Mouse (Mus musculus) urinary bladder, postnatal 25 days (tissue): ENCODE data around the gene Ppp1ca.
A peak's percentile ranks its signal among the peaks of the same experiment; 100 is the strongest.

Experiments used
- DNase-seq: peaks from one replicate; pipeline ENCODE4 v3.0.0; 2022; ENCODE audit warnings: low spot score

Ppp1ca gene

DNA sequence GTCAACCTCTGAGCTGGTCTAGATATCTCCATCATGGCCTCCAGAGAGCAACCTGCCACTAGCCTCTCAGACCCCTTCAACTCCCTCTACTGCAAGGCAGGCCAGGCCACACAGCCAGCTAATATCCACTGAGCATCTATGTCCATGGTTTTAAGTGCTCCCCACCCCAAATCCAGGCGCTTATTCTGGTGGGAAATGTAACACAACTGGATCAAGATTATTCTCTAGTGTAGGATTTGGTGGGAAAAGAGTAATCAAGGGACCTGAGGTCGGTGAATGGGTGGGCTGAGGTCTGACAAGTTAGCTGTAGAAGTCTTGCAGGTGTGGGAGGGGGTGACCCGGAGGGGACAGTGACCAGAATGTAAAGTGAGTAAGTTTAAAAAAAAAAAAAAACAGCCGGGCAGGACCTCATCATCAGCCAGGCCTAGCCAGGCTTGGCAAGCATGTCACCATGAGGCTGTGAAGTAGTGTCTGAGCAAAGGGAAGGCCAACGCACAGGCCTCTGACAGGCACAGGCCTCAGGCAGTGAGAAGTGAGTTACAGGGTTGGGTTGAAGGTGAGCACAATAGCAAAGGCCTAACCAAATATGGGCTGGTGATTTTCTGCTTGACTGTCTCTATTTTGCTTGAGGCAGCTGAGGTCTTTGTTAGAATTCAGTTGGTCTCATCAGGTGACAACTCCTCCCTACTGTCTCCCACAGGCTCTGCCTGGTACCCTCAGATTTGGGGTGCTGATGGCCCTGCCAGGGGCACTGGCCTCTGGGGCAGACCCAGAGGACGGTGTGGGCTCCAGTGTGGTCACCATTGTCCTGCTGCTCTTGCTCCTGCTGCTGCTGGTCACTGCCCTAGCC lies 36.4 kb upstream of the Ppp1ca start:
- no peak for DNase-seq

DNA sequence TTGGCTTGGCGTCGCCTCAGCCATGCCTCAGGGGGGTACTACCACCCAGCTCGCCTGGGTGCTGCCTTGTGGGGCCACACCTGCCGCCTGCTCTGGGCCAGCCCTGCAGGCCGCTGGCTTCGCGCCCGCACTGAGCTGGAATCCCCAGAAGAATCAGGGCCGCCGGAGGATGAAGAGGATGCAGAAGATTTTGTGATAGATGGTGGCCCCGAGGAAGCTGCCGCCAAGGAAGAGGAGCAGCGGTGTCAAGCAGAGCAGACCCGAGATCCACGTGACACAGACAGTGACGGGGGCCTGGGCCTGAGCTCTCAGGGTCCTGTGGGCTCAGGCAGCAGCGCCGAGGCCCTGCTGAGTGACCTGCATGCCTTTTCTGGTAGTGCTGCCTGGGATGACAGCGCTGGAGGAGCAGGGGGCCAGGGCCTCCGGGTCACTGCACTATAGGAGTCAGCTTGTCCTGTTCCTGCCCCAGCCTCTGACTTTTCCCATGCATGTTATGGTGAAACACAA lies 35.7 kb upstream of the Ppp1ca start:
- no peak for DNase-seq

DNA sequence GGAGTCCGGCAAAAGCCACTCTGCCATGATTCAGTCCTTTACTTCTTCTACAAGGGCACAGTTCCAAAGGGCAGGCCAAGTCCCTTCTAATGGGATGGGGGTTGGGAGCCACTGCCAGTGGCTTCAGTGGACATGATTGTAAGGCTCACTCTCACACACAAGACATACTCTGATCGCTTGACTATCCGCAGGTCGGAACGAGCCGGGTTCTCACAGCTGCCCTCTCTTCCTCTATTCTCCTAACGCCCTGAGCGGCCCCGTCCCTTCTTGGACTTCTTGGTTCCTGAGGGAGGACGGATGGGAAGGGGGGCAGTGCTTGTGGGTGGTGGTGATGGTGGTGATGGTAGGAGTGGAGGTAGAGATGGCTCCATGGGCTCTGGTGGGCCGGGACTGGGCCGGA lies 35.1 kb upstream of the Ppp1ca start:
- DNase-seq = no peak

DNA sequence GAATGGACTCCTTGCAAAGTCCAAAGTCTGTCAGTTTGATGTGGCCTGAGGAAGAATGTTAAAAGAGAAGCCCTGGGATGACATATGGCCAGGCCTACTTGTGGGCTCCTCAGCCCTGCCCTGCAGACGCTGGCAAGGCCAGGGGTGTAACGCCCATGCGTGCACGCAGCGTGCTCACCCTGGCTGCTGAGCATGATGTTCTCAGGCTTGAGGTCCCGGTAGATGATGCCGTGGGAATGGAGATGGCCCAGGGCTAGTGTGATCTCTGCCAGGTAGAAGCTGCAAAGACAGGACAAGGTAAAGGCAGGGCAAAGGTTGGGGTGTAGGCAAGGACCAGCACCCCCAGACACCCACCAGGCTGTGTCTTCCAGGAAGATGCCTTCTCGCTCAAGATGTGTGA lies 32.8 kb upstream of the Ppp1ca start:
- no peak for DNase-seq

DNA sequence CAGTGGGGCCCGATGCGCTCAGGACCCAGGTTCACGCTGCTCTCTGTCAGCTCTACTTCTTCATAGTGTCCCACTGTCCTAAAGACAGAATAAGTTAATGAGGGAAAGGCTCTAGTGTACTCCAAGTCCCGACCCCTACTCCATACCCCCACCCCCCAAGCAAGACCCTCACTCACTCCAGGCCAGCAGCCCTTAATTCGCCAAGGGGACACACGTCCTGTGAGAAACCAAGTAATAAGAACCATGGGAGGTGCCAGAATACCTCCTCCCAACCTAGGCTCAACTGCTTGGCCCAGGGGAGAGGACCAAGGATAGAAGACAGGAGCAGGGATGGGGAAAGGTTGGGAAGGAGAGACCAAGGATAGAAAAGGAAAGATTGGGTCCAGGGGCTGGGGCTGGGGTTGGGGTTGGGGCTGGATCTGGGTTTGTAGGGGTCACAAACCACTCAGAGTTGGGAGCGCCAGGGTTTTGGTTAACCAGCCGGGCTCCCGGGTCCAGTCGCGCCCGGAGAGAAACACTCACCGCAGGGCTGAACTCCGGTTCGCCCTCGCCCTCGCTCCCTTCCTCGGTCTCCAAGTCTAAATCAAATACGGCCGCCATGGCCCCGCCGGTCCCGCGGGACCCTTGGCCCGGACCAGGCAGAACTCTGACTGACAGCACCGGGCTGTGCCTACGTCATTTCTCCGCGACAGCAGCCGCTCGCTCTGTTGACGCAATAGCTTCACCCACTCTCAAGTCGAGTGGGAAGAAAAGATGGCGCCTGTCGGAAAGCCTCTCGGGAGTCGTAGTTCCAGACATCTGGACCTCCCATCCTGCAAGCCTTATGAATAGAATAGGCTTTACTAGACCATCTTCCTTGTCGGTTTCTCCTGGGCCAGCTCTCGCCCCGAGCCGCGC lies 29.0 kb upstream of the Ppp1ca start, which contains the start of gene Rps6kb2:
Gene Rps6kb2, minus strand, starts transcription at position 709 of the 897 bp plus-strand sequence.
- DNase-seq = peak; percentile 95

DNA sequence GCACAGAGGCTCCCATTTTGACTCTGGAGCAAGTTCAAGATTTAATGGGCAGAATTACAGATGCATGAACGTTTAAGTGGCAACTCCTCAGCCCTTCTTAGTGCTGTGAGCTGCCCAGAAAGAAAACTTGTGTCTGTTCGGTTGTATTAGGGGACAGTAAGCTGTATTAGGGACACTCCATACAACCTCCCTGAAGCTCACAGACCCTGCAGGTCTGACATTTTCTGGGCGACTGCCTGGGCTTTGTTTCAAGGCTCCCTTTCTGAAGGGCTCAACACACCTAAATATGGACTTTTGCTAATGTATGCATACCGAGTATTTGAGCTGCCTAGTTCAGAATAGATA lies 28.4 kb upstream of the Ppp1ca start:
- DNase-seq = no peak

DNA sequence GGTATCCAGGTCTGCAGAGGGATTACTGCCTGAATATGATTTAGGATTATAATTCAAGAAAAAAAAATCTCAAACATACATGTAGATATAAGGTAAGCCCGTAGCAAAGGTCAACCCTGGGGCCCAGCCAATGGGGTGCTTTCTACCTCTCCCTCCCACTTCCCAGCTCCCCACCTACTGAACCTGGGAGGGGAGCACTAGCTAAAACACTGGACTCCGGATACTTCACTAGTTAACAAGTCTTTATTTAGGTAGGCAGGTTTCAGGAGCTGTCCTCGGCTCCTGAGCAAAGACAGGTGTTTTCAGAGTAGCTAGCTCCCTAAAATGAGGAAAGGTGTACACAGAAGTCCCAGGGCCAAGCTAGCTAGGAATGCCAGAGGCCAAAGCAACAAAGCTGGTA lies 27.8 kb upstream of the Ppp1ca start:
- DNase-seq = no peak

DNA sequence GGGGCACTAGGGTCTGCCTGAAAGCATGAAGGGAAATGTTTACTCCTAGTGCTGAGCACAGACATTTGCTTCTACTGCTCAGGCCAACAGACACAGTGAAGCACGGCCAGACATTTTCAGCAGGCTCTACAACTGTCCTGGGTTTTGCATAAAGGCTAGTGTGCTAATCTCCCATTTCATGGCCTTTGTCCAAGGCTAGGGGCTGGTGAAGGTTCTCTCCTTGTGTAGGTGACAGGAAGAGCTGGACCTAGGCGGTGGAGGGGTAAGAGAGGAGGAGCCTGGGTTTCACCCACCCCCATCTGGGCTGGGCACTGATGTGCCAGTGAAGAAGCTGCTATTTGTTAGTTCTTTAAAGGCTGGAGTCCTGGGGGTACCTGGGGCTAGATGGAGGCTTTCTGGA lies 27.1 kb upstream of the Ppp1ca start:
- DNase-seq = no peak

DNA sequence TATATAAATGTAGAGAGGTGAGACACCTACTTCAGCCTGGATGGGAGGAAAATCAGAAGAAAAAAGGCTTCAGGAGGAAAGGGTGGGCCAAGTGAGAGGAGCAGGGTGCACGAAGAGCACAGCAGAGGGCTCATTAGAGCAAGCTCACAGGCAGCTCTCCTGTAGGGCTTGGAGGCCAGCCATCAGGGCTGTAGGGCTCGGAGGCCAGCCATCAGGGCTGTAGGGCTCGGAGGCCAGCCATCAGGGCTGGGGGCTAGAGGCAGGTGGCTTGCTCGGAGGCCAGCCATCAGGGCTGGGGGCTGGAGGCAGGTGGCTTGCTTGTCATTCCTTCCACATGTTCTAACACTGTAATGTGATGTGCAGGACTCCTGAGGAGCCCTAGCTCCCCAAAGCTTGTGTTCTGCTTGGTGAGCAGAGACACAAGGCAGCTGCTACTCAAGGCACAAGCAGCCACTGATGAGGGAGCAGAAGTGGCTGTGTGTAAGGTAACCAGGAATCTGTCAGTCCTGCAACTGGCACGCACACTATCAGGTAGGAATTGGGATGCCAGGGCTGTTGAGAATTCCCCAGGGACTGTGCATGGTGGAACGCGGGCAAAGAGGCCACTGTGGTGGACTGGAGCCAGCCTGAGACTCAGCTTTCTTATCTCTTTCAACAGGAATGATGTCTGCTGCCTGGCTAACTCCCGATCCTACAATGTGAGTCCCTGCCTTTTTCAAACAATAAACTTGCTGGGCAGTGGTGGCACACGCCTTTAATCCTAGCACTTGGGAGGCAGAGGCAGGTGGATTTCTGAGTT lies 25.0 kb upstream of the Ppp1ca start:
- no peak for DNase-seq

DNA sequence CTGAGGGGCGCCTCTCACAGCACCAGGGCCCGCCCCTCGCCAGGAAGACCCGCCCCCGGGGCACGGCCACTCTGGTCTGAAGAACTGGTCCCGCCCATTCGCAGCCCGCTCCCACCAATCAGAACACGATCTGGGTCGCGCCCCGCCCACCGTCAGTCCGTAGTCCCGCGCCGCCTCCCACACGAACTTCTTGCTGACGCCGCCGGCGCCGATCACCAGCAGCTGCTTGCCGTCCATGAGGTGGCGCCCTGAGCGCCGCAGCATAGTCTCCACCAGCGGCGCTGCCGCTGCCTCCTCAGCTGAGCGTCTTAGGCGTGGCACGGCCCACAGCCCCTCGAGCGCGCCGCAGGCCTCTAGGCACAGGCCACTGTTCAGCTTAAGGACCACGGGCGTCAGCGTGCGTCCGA lies 22.5 kb upstream of the Ppp1ca start:
- peak; percentile 98 for DNase-seq

DNA sequence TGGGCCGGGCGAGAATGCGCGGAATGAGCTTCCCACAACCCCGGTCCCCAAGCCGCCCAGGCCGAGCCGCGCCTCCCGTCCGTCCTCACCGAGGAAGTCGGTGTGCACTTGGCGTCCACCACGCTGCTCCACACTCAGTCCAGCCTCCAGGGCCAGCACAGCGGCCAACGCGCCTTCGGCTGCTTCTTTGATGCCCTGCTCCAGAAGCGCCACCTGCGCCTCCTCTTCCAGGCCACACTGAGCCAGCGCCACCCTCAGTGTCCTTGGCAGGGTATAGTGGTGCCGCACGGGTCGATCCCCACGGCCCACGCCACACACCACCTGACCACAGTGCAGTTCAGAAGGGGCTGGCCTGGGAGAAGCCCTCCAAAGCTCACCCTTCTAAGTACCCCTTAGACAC lies 22.1 kb upstream of the Ppp1ca start:
- DNase-seq = no peak

DNA sequence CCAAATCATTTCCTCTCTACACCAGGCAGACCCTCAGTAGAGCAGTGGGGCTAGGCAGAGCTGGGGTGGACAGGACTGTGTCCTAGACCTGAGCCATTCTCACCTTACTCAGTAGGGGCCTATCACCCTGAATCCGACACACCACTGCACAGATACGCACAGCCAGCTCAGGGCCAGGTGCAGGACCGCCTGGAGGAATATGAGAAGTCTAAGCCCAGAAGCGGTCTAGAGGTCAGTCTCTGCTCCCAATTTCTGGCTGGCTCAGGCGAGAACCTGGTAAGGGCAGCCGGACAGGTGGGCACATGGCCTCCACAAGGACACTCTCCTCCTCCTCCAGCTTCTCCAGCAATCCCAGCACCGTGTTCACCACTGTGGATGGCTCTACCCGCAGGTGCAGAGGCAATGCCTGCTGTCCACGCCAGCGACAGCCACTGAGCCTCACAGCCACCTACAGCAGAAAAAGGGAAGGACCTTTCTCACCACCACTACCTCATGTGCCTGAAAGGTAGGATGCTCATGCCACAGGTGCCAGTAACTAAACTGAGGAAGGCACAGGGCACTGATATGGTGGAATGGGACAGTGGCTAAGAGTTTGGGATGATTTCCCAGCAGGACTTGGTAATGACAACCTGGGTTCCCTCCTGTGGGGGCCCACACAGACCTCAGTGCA lies 21.0 kb upstream of the Ppp1ca start:
- DNase-seq = no peak

DNA sequence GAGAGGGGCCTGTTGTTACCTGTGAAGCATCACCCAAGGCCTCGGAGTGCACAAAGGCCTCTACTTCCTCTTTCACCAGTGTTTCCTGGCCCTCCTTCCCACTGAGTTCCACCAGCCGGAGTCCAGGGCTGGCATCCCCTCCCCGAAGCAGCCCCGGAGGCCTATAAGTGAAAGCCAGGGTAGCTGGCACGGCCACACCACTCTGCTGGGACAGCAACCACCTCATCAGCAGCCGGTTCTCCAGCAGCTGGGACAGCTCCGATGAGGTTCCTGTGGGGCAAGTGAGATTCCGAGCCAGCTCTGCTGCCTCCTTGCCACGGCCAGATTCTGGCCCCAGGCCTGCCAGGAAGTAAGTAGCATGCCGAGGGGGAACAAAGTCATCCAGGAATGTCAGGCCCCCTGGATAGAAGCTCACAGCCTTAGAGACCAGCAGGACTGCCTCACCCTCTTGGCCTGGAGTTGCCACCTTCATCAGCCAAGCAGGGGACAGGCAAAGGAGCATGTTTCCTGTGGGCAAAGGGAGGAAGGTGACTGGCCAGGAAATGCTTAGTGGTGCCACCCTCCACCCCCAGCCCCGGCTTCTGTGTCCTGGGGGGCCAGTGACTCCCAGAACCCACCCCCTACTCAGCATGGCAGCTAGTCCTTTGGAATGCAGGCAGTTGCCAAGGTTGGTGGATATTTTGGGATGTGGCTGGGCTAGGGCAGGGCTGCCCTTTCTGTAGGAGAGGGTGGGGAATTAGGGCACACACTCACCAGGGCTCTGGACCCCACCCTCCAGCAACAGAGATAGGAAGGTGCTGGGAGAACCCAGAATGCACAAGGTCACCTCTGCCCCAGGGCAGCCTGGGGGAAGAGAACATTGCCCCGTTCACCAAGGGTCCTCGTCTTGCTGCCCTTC lies 20.2 kb upstream of the Ppp1ca start:
- DNase-seq = no peak

DNA sequence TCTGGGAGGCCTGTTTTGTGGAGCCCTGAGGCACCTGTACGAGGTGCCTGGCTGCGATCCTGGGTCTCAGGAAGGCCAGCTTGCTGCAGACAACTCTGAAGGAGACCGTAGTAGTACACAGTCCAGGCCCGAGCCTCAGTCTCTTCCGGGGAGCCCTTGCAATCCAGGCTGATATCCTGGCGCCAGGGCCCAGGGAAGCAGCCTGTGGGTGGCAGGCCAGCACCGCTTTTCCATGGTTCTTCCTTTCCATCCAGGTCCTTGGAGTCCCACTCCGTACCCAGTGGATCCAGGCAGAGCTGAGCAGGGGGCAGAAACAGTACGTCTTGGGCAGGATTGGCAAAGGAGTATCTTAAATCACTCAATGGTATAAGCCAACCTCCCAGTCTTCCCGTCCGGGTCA lies 18.9 kb upstream of the Ppp1ca start:
- DNase-seq = no peak

DNA sequence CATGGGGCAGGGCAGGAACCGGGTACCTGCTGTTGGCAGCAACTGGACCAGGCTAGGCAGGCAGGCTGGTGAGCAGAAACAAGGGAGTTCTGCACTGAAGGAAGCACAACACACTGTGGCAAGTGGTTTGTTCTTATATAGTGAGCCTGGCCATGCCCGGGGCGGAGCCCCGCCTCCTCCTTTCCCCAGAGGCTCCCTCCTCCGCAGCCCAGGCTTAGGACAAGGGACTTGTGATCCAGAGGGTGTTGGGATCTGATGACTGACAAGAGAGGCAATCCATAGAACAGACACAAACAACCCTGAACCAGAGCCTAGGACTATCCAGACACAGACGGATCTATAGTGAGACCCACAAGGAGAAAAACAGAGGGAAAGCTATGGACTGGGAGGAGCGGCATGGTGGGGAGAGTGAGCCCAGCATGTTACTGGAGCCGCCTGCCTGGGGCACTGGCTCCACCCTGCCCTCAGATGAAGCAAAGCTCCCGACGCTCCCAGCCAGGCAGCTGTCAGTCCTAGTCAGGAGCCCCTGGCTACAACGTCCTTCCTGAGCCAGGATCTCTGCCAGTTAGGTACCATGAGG lies 16.4 kb upstream of the Ppp1ca start, which contains the start of gene Carns1:
Gene Carns1, minus strand, starts transcription at position 112 of the 580 bp plus-strand sequence.
- no peak for DNase-seq

DNA sequence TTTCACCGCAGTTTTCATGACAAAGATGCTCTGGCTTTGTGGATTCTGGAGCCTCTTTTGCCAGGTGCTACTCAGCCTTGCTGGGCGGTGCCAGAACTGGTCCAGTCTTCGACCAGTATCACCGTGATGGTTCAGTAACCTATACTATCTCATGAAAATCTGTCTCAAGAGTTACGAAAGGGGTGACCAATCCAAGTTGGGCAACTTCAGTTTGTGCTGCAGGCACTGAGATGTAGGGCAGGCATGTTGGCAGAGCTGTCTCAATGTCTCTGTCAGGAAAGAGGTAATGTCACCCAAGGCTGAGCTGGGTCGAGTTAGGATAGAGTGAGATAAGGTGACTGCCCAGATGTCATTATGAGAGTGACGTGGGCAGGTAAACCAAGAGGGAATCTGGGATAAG lies 11.5 kb upstream of the Ppp1ca start:
- no peak for DNase-seq

DNA sequence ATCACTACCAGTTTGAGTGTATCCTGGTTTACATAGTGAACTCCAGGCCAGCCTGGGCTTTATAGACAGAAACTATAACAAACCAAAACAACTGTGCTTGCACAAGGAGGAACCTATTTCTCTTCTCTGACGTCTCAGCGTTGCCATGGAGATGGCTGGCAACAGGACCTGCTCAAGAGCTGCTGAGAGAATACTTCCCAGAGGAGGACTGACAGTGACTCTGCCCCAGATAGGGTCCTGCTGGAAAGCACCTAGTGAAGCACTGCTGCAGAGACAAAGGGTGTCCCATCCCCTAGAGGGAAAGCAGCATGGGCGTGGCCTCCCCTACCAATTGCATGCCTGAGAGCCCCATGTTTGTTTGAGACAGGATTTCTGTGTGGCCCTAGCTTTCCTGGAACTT lies 10.0 kb upstream of the Ppp1ca start:
- DNase-seq = no peak

DNA sequence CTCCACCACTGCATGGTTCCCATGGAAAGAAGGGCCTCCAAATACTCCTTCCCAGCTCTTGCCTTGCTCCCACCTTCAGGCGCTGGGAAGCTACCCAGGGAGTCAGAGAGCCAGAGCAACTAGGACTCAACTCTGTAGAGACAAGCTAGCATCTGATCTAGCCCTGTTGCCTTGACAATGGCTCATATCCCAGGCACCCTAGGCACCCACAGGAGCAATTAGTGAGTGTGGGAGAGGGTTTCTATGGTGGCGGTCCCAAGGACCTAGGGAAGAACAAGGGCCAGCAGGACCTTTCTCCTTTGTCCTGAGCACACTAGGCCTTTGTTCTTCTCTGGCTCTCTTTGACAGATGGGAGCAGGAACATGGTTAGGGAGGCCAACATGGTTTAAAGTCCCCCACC lies 8.2 kb upstream of the Ppp1ca start:
- DNase-seq = no peak

DNA sequence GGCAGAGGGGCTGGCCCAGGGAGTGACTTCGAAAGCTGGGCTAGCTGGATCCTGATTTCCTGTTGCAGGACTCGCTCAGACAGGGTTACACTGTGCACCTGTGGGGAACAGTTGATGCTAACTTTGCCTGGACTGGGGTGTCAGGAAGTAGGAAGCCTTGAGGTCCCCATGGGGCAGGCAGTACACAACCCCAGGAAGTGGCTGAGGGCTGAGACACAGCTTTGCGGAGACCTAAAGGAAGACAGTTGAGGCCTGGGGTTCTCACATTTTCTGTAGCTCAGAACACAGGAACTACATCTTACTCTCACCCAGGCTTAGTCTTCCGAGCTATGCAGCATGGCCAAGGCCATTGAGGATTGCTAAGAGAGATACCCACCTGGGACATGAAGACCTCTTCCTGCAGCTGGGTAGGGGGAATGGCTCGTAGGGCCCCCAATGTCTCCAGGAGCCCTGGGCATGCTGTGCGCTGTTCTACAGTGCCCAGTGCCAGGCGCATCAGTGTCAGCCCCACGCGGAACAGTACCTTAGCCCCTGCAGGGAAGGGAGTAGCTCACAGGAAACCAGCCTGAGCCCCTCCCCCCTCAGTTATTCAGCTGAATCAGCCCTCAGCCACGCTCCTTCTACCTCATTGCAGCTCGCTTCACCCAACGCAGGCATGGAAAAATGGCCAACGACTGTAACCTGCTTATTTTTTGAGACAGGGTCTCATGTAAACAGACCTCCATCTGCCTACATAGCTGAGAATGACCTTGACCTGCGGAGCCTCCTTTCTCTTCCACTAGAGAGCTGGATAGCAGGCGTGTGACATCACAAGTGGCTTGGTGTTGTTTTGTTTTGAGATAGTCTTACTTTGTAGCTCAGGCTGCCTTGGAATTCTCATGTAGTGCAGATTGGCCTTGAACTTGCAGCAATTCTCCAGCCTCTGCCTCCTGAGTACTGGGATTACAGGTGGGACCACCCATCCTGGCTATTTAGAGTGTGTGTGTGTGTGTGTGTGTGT lies 6.6 kb upstream of the Ppp1ca start:
- no peak for DNase-seq
